Mouse (Mus musculus) hindbrain, postnatal 0 days (tissue): ENCODE results near the gene Myo6. TPM values are rescaled to one million over a fixed set of nuclear protein-coding genes. Genes with fewer than 3 reads are reported as not detected.

Source experiments
- ATAC-seq: fragments of 200-750 bp; cut with Nextera tagmentation; 2 replicates; pipeline ENCODE4 v1.8.0; 2017; ENCODE audit warnings: mild to moderate bottlenecking, moderate TSS enrichment, moderate library complexity
- DNase-seq: peaks from one replicate; pipeline ENCODE4 v3.0.0-alpha.2; 2015; ENCODE audit warnings: low spot score
- H3K27ac ChIP-seq: fragments of 300-500 bp; sonication (generic); 2 replicates; pipeline ENCODE4 v1.5.1; 2014; ENCODE audit warnings: mild to moderate bottlenecking
- H3K27me3 ChIP-seq: fragments of 300-500 bp; sonication (generic); 2 replicates; pipeline ENCODE4 v1.6.1; 2014; ENCODE audit warnings: low read length, mixed read lengths; ENCODE audit not compliant: insufficient read depth
- H3K36me3 ChIP-seq: fragments of 300-500 bp; sonication (generic); 2 replicates; pipeline ENCODE4 v1.6.1; 2014; ENCODE audit warnings: low read length, mixed read lengths; ENCODE audit not compliant: insufficient read depth
- H3K4me1 ChIP-seq: fragments of 300-500 bp; sonication (generic); 2 replicates; pipeline ENCODE4 v1.6.1; 2014; ENCODE audit warnings: antibody characterized with exemption, low read length, mixed read lengths; ENCODE audit not compliant: insufficient read depth
- H3K4me2 ChIP-seq: fragments of 300-500 bp; sonication (generic); 2 replicates; pipeline ENCODE4 v1.6.1; 2014; ENCODE audit warnings: low read depth, mild to moderate bottlenecking, low read length, moderate library complexity, mixed read lengths
- H3K4me3 ChIP-seq: fragments of 300-500 bp; sonication (generic); 2 replicates; pipeline ENCODE4 v1.5.1; 2014; ENCODE audit warnings: low read length
- H3K9ac ChIP-seq: fragments of 300-500 bp; sonication (generic); replicated peaks from 2 replicates; pipeline ENCODE4 v1.6.1; 2014; ENCODE audit warnings: mild to moderate bottlenecking, low read length, moderate library complexity, mixed read lengths
- H3K9me3 ChIP-seq: fragments of 300-500 bp; sonication (generic); 2 replicates; pipeline ENCODE4 v1.6.1; 2016; ENCODE audit warnings: low read length, mixed read lengths
- CTCF ChIP-seq: IDR thresholded peaks from 2 replicates; pipeline ENCODE4 v1.5.1; 2016; ENCODE audit warnings: antibody characterized with exemption, control low read depth, low read depth
- WGBS: fragments of 180-500 bp; shearing (Covaris S2); extraction: QIAGEN DNeasy Blood & Tissue Kit; methylation state at CpG from one replicate; pipeline ENCODE4 v1.1.7; 2014; 5-methylcytosine and 5-hydroxymethylcytosine counted together
- polyA plus RNA-seq: library from polyadenylated mRNA; unstranded; fragments of >200 nt; fragmentation: Nextera tagmentation; extraction: Ambion mirVana; gene quantifications from 2 replicates; pipeline ENCODE4 v1.2.1, GENCODE M21; 2015
- total RNA-seq: library from RNA; depleted of rRNA; stranded (reverse); fragments of >200 nt; gene quantifications from 2 replicates; pipeline ENCODE4 v1.2.3, GENCODE M21; 2014

Myo6 gene
- total and polyA plus RNA-seq, 2 experiments from 2014 or later = 32.6 to 48.4 TPM

DNA sequence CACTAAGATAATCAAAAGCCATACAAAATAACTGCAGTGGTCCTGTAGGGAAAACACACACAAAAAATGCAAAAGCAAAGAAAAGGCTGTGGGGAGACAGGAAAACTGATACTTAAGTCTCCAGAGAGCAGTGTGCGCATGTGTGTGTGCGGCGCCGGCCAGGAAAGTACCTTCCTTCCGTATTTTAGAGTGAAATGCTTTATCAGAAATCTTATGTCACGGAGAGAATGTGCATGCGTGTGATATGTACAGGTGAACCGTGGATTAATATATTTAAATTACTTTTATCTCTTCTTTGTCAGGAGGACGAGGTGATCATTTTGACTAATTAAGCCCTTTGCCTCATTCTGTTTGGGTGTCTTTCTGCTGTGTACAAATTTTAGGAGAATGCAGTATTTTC is 88.4 kb downstream of the Myo6 start:
- Histone ChIP-seq H3K27me3 (no peaks in the 10 kb centered on the region), H3K9ac (no peak overlapping the region), H3K4me2 (no peak overlapping the region), H3K36me3 (no peaks in the 10 kb centered on the region), H3K9me3 (no peaks in the 10 kb centered on the region), H3K4me3 (no peak overlapping the region), H3K27ac (no peak overlapping the region), H3K4me1 (no peaks in the 10 kb centered on the region)
- ATAC-seq (no peak), DNase-seq (no peak)
- 91% methylated on average over 9 of the region's 9 CpGs for WGBS
- TF ChIP-seq CTCF = no peak

DNA sequence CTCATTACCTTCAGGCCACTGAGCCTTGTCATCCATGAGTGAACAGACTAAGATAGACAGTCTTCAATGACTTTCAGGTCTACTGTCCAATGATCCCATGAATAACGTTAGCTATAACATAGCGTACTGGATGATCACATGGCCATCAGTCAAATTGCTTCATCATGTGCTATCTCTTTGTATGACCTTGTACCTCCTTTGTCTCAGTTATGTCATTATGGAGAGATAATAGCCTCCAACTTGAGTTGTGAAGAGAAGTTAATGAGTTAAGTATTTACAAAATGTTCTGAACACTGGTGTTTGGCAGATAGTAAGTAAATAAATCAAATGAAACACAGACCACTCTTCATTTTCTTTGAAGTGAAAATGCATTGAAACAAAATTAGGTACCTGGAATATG is 91.7 kb downstream of the Myo6 start:
- H3K9ac ChIP-seq = no peak overlapping the region
- no peak for DNase-seq
- no peak overlapping the region for H3K4me3 ChIP-seq
- 79% methylated on average over 2 of the region's 2 CpGs for WGBS
- no peaks in the 10 kb centered on the region for H3K4me1 ChIP-seq
- H3K4me2 ChIP-seq = no peak overlapping the region
- no peaks in the 10 kb centered on the region for H3K9me3 ChIP-seq
- ATAC-seq = no peak
- no peak for TF ChIP-seq CTCF
- no peaks in the 10 kb centered on the region for H3K27me3 ChIP-seq
- no peaks in the 10 kb centered on the region for H3K36me3 ChIP-seq
- no peak overlapping the region for H3K27ac ChIP-seq

DNA sequence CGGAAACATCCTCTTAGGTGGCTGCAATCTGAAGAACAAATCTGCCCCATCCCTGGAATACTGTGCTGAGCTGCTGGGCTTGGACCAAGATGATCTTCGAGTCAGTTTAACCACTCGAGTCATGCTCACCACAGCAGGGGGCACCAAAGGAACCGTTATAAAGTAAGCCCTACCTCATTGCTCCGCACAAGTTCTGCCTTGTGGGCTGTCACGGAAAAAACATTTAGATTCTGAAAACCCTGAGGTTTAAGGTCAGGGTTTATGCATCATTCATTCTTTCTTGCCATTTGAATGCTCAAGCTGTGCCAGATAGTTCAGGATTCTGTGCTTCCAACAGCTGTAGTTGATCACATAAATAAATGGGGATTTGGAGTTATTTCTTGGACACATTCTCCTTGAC is 93.6 kb downstream of the Myo6 start:
- no peak for ATAC-seq
- WGBS = 57% methylated on average over 6 of the region's 6 CpGs
- H3K4me1 ChIP-seq = no peaks in the 10 kb centered on the region
- no peak overlapping the region for H3K4me3 ChIP-seq
- H3K4me2 ChIP-seq = no peak overlapping the region
- H3K27me3 ChIP-seq = no peaks in the 10 kb centered on the region
- DNase-seq = no peak
- H3K27ac ChIP-seq = no peak overlapping the region
- no peaks in the 10 kb centered on the region for H3K9me3 ChIP-seq
- TF ChIP-seq CTCF = no peak
- no peaks in the 10 kb centered on the region for H3K36me3 ChIP-seq
- H3K9ac ChIP-seq = no peak overlapping the region

DNA sequence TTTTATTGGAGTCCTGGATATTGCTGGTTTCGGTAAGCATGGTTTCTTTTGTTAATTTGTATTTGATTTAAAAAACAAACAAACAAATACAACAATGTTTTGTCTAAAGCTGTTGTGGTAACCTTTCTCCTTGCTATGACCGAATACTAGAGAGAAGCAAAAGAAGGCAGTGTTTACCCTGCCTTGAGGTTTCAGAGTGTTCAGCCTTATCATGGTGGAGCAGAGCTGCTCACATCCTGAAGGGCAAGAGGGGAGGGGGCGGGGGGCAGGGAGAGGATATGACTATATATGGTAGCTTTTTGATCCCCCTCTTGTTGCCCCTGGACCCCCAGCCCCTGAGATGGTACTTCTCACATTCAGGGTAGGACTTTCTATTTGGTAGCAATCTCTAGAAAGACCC is 96.1 kb downstream of the Myo6 start:
- Histone ChIP-seq H3K27ac (no peak overlapping the region), H3K4me2 (no peak overlapping the region), H3K27me3 (no peaks in the 10 kb centered on the region), H3K9ac (no peak overlapping the region), H3K4me1 (no peaks in the 10 kb centered on the region), H3K9me3 (no peaks in the 10 kb centered on the region), H3K36me3 (peaks cover 5% of the 10 kb centered on the region; the same call in 1 of the 2 replicates), H3K4me3 (no peak overlapping the region)
- ATAC-seq (no peak), DNase-seq (no peak)
- TF ChIP-seq CTCF = no peak
- 90% methylated on average over 3 of the region's 3 CpGs for WGBS

GRCm38 (mm10) chr9:80262367-80263026 is 97.7 kb downstream of the Myo6 start:
- Histone ChIP-seq H3K4me3 (no peak overlapping the region), H3K9me3 (no peaks in the 10 kb centered on the region), H3K9ac (no peak overlapping the region), H3K4me1 (no peaks in the 10 kb centered on the region), H3K36me3 (peaks cover 5% of the 10 kb centered on the region; the same call in 1 of the 2 replicates), H3K27me3 (no peaks in the 10 kb centered on the region), H3K4me2 (no peak overlapping the region), H3K27ac (no peak overlapping the region)
- ATAC-seq = no peak
- 47% methylated on average over 8 of the region's 8 CpGs for WGBS
- no peak for TF ChIP-seq CTCF
- no peak for DNase-seq

GRCm38 (mm10) chr9:80266086-80266485 is 101.3 kb downstream of the Myo6 start:
- WGBS = 86% methylated on average over 7 of the region's 7 CpGs
- TF ChIP-seq CTCF = no peak
- H3K27me3 ChIP-seq = no peaks in the 10 kb centered on the region
- H3K4me1 ChIP-seq = no peaks in the 10 kb centered on the region
- H3K4me2 ChIP-seq = no peak overlapping the region
- DNase-seq (no peak), ATAC-seq (no peak)
- H3K4me3 ChIP-seq = no peak overlapping the region
- no peaks in the 10 kb centered on the region for H3K9me3 ChIP-seq
- peaks cover 5% of the 10 kb centered on the region for H3K36me3 ChIP-seq
- no peak overlapping the region for H3K9ac ChIP-seq
- H3K27ac ChIP-seq = no peak overlapping the region

DNA sequence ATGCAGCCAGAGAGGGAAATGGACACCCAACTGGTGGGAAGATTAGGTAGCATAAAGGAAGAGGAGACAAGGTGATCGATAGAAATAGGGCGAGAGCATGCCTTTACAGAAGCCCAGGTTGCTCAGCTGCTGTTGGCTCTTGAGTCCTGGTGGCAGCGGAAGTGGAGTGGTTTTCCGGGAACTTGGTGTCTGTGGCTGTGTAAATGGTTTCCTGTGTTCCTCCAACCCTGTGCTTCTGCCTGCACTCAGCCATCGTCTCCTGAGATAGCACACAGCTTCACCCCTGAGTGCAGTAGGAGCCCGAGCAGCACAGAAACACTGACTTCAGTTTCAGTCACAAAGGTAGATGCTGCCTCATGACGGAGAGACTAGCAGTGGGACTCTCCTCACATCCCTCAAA is 101.7 kb downstream of the Myo6 start:
- no peak overlapping the region for H3K27ac ChIP-seq
- H3K36me3 ChIP-seq = peaks cover 5% of the 10 kb centered on the region
- no peak overlapping the region for H3K9ac ChIP-seq
- H3K27me3 ChIP-seq = no peaks in the 10 kb centered on the region
- DNase-seq (no peak), ATAC-seq (no peak)
- 88% methylated on average over 7 of the region's 7 CpGs for WGBS
- H3K4me2 ChIP-seq = no peak overlapping the region
- H3K9me3 ChIP-seq = no peaks in the 10 kb centered on the region
- TF ChIP-seq CTCF = no peak
- H3K4me3 ChIP-seq = no peak overlapping the region
- no peaks in the 10 kb centered on the region for H3K4me1 ChIP-seq
